Mouse (Mus musculus): ENCODE measurements at regions not wholly inside any gene's neighbourhood (a gene's known extent, or its start where the extent isn't known, plus 50 kb on each side); places are given as distances from the start of the nearest gene placed in this dataset.

- in situ Hi-C loops (cut with MboI, MseI) = no loop called here
Measured at GRCm38 (mm10) chr12:110156441-110156840, 122.4 kb upstream of the Dio3 start.

DNA sequence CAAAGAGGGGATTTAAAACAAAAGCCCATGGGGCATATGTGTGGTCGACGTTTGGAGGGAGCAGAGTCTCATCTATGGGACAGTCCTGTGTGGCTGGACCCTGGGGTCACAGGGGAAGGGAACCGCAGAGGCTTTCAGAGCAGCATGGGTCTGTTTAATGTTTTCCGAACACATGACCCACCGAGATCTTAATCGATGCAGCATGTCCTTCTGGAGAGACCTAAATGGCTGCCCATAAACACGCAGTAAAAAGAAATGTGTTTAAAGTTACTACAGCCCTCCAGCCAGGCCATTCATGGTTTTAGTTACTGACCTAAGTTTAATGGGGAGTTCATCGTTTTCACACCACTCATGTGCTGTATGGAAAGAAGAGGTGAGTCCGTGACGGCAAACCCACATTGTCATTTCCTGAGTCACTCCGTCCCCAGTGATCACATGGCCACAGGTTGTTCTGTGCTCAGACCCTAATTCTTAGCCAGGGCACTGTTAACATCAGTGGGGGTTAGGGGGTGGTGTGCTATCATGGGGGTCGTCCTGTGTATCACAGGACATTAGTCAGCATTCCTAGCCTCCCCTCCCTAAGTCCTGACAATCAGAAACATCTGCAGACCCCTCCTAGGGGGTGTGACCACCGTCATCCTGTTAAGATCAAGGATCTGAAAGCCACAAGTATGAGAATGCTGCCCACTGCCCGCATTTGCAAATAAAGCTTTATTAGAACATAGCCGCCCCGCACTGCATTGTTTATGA is 120.7 kb upstream of the Dio3 start:
- in situ Hi-C loops (cut with MboI, MseI) = no loop called here

DNA sequence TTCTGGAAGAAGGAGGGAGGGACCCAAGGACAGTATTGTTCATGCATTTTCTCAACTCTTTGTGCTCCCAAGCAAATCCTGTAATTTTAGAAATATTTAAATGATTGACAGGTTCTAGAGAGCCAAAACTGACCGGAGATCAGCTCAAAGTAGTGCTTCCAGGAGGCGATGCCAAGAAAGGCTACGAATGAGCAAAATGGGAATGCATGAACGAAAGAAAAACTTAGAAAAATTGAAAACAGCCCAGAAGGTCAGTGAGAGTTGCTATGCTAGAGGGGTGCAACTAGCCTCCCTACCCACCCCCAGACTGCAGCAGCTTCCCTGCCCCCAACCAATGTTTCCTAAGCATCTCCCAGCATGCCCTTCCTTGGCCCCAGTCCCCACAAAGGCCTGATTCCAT is 117.6 kb upstream of the Dio3 start:
- in situ Hi-C loops (cut with MboI, MseI) = no loop called here

- in situ Hi-C loops (cut with MboI, MseI) = no loop called here
Measured at GRCm38 (mm10) chr12:110165462-110165861, 113.4 kb upstream of the Dio3 start.

GRCm38 (mm10) chr12:110168407-110168806 is 110.5 kb upstream of the Dio3 start:
- in situ Hi-C loops (cut with MboI, MseI) = no loop called here

DNA sequence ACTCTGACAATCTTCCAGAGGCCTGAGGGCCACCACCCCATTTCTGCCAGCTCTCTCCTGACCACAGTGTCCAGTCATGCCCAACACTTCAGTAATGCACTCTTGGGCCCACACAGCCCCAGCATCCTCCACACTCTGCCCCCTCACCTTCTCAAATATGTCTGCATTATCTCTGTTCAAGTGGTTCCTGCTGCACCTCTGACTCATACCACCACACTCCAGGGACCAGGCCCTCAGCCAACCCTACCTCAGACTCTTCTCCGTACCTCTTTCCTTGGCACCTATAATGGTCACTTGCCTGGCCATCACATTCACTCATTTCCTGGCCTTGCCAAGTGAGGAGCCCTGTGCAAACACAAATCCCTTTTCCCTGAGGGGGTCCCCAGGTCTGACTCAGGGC is 109.6 kb upstream of the Dio3 start:
- in situ Hi-C loops (cut with MboI, MseI) = no loop called here

DNA sequence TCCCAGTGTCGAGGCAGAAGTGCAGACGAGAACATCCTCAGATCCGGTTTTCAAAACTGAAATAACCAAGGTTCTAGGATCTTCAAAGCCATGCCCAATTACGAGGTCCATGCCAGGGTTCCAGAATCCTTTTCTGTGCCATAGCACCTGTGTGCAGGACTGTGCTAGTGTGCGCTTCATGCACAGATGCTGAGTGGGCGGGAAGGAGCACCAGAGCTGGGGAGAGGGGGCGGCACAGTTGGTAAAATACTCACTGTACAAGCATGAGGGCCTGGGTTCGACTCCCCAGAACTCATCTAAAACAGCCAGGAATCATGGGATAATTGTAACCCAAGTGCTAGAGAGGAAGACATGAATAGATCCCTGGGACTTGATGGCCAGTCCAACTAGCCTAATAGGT is 108.4 kb upstream of the Dio3 start:
- in situ Hi-C loops (cut with MboI, MseI) = no loop called here

DNA sequence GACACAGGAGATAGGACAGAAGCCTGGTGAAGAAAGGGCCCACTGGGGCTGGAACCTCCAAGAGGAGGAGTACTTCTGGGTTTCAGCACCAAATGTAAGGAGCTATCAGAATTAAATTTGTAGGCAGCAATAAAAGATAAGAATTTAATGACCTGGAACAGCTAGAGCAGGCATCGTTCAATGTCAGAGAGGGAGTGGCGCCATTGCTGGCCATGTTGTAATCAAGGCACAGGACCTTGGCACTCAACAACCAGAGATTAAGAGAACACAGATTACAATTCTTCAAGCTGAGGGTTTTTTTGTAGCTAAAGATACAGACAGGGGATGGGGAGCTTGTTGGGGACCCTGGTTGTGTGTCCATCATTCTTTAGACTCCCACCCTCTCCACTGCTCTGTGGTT is 101.0 kb upstream of the Dio3 start:
- in situ Hi-C loops (cut with MboI, MseI) = no loop called here

- in situ Hi-C loops (cut with MboI, MseI) = no loop called here
Measured at GRCm38 (mm10) chr12:110183473-110183872, 95.4 kb upstream of the Dio3 start.

GRCm38 (mm10) chr12:110185399-110185798 is 93.5 kb upstream of the Dio3 start:
- in situ Hi-C loops (cut with MboI, MseI) = no loop called here

GRCm38 (mm10) chr12:110186381-110186780 is 92.5 kb upstream of the Dio3 start:
- in situ Hi-C loops (cut with MboI, MseI) = no loop called here

DNA sequence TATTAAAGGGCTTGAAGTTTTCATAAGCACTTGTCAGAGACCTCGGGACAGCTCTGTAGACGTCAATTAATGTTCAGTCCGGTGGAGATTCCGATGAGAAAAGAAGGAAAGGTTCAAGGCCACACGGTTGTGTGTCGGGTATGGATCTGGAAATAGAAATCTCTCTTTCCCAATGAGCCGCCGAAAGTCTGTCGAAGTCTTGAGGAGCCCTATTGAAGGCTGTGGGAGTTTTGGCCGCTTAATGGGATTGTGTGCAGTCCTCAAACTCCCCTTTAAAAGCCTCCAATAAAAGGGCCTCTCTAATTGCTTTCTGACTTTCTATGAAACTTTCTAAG is 92.0 kb upstream of the Dio3 start:
- in situ Hi-C loops (cut with MboI, MseI) = no loop called here

DNA sequence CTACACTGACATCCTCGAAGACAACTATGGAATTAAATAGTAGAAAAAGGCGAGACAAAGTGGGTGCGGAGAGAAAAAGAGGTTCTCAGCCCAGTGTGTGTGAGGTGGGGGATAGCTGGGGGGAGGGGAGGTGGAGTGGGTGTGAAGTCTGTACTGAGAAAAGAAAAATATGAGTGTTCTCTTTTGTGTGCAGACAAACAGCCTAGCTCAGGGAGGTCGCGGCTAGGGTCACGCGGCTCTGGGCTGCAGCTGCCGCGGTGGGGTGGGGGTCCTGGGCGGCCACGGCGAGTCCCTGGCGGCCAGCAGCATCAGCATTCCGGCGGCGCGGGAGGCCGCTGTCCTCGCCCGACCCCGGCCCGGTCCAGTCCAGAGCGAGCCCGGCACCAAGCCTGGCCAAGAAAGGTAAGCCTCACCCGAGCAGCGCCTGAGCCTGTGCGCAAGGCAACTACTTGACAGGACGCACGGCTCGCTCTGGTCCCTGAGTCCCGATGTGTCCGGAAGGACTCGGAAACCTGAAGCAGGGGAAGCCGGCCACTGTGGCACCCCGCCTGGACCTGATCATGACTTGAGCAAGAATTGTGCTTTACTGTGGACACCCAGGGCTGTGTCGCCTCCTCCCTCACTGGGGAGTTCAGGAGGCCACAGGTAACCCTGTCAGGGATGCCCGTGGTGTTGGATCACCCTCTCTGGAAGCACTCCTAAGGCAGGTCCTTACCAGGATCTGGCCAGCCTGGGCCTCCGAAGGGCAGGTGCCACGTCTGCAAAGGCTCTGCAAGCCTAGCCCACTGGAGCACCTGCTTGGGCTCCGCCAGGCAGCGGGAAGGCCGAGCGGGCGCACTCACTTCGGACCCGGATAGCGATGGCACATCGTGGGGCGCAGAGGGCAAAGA is 91.4 kb upstream of the Dio3 start:
- in situ Hi-C loops (cut with MboI, MseI) = no loop called here

DNA sequence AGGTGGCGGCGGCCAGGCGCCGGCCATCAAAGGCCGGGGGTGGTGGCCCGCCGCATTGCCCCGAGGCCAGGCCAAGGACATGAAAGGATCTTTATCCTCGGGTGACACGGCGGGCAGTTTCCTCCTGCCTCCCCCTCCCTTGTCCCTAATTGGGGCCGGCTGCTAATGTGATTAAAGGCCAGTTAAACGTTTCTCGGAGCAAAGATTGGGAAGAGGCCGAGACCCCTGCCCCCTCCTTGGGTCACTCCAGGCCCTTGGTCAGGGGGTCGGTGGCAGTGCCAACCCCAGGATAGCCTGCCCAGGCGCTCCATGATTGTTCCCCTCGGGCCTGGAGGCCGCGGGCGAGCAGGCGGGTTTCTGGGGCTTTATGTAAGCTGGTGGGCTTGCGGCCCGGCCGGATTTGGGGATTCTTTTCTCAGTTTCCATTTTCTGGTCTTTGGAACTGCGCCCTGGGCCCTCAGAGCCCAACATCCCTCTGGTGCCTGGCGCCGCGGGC is 90.7 kb upstream of the Dio3 start:
- in situ Hi-C loops (cut with MboI, MseI) = no loop called here

DNA sequence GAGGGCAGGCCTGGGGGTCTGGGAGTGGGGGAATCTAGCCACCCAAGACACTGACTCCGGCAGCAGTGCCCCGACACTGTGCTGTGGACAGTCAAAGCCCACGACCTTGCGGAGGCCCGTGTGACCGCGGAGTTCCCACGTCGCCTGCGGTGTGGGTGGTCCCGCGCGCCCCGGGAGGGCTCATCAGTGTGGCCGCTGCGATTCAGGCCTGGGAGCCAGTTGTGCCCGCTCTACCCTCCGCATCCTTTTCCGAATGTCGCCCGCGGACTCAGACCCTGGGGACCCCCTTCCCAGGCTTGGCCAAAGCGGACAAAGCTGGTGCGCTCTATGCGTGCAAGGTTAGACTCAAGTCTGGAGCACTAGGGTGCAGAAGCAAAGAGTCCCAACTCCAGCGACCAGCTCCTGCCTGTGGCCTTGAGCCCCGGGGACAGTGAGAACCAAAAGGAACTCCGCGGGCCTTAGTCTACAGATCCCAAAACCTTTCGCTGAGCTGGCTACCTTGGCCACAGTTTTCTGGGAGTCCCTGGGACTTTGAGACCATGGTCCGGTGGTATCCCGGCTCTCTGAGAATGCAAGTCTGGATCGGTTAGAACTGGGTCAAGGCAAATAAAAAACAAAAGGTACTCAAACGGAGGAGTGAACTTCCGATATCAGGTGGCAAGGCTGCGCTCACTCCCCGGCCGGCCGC is 90.1 kb upstream of the Dio3 start:
- in situ Hi-C loops (cut with MboI, MseI) = no loop called here

- in situ Hi-C loops (cut with MboI, MseI) = no loop called here
Measured at GRCm38 (mm10) chr12:110189329-110189642, 89.6 kb upstream of the Dio3 start.

GRCm38 (mm10) chr12:110192186-110192585 is 86.7 kb upstream of the Dio3 start:
- in situ Hi-C loops (cut with MboI, MseI) = no loop called here

GRCm38 (mm10) chr12:110197366-110197765 is 81.5 kb upstream of the Dio3 start:
- in situ Hi-C loops (cut with MboI, MseI) = no loop called here

GRCm38 (mm10) chr12:110200471-110200870 is 78.4 kb upstream of the Dio3 start:
- in situ Hi-C loops (cut with MboI, MseI) = no loop called here

DNA sequence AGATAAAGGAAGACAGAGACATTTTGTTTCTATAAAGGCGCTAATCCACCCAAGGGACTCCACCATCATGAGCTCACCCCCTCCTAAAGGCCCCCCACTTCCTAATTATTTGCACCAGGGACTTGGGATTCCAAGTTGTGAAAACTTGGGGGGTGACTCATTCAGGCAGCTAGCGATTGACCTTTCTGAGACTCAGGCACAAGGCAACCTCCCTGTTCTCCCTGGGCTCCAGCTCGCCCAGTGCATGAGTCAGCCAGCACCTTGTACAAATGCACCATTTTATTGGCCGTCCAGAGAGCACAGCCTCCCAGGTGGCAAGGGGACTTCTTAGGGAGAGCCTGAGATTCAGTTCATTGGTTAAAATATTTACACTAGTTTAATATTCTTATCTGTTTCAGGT is 78.0 kb upstream of the Dio3 start:
- in situ Hi-C loops (cut with MboI, MseI) = no loop called here

GRCm38 (mm10) chr12:110203271-110204014 is 75.4 kb upstream of the Dio3 start:
- in situ Hi-C loops (cut with MboI, MseI) = no loop called here

All from T-helper 17 cell (primary cell).